Mouse (Mus musculus) intestine, embryonic 16.5 days (tissue): ENCODE measurements around the gene Txnip. TPM values are rescaled to one million over a fixed set of nuclear protein-coding genes. Genes with fewer than 3 reads are reported as not detected.
A peak's percentile ranks its signal among the peaks of the same experiment; 100 is the strongest.
"Not testable (repeated sequence)": the region's sequence is repeated elsewhere in the genome, so short reads cannot be mapped to it uniquely, and the experiment has no call there.

Experiments used
- ATAC-seq: fragments of 200-750 bp; cut with Nextera tagmentation; 2 replicates; pipeline ENCODE4 v1.8.0; 2017; ENCODE audit warnings: moderate TSS enrichment, moderate library complexity
- H3K27ac ChIP-seq: fragments of 300-500 bp; sonication (generic); 2 replicates; pipeline ENCODE4 v1.5.1; 2014; ENCODE audit warnings: mild to moderate bottlenecking, low read length
- H3K27me3 ChIP-seq: fragments of 300-500 bp; sonication (generic); replicated peaks from 2 replicates; pipeline ENCODE4 v1.6.1; 2014; ENCODE audit warnings: low read length, control low read depth, mixed read lengths; ENCODE audit not compliant: control insufficient read depth, insufficient read depth
- H3K36me3 ChIP-seq: fragments of 300-500 bp; sonication (generic); 2 replicates; pipeline ENCODE4 v1.6.1; 2014; ENCODE audit warnings: low read length, control low read depth; ENCODE audit not compliant: control insufficient read depth, insufficient read depth
- H3K4me1 ChIP-seq: fragments of 300-500 bp; sonication (generic); 2 replicates; pipeline ENCODE4 v1.6.1; 2014; ENCODE audit warnings: low read length, control low read depth, mixed read lengths; ENCODE audit not compliant: control insufficient read depth, insufficient read depth
- H3K4me2 ChIP-seq: fragments of 300-500 bp; sonication (generic); 2 replicates; pipeline ENCODE4 v1.6.1; 2014; ENCODE audit warnings: low read depth, low read length, control low read depth
- H3K4me3 ChIP-seq: fragments of 300-500 bp; sonication (generic); 2 replicates; pipeline ENCODE4 v1.5.1; 2014; ENCODE audit warnings: mild to moderate bottlenecking, low read length
- H3K9ac ChIP-seq: fragments of 300-500 bp; sonication (generic); 2 replicates; pipeline ENCODE4 v1.6.1; 2014; ENCODE audit warnings: low read depth, low read length
- H3K9me3 ChIP-seq: fragments of 300-500 bp; sonication (generic); 2 replicates; pipeline ENCODE4 v1.6.1; 2016; ENCODE audit warnings: low read length, control low read depth; ENCODE audit not compliant: control insufficient read depth
- WGBS: fragments of 180-500 bp; shearing (Covaris S2); extraction: QIAGEN DNeasy Blood & Tissue Kit; methylation state at CpG from one replicate; pipeline ENCODE4 v1.1.7; 2014; 5-methylcytosine and 5-hydroxymethylcytosine counted together
- polyA plus RNA-seq: library from polyadenylated mRNA; unstranded; fragments of >200 nt; fragmentation: Nextera tagmentation; extraction: Ambion mirVana; gene quantifications from 2 replicates; pipeline ENCODE4 v1.2.1, GENCODE M21; 2015

Txnip gene
- 146 and 152 TPM in 2 replicates for polyA plus RNA-seq

- Histone ChIP-seq H3K9ac (peak within 1 kb of the TSS; percentile 94), H3K4me3 (peak within 1 kb of the TSS; percentile 89), H3K9me3 (no peaks in the 10 kb centered on the region), H3K27me3 (no peaks in the 10 kb centered on the region), H3K4me2 (peak within 1 kb of the TSS; percentile 86), H3K36me3 (peaks cover 13% of the 10 kb centered on the region), H3K27ac (peak within 1 kb of the TSS; percentile 98), H3K4me1 (peaks cover 41% of the 10 kb centered on the region)
- WGBS = under 1% methylated on average over 26 of the region's 26 CpGs
- peak; percentile 95 for ATAC-seq
Measured at GRCm38 (mm10) chr3:96557694-96558093, at the start of gene Txnip. Txnip (plus strand) TSS chr3:96557957.

GRCm38 (mm10) chr3:96507966-96508365 lies 49.8 kb upstream of the Txnip start:
- not testable (repeated sequence) for H3K4me1 ChIP-seq, H3K27ac ChIP-seq, H3K4me2 ChIP-seq, H3K9me3 ChIP-seq, H3K4me3 ChIP-seq, ATAC-seq, H3K27me3 ChIP-seq, H3K36me3 ChIP-seq, H3K9ac ChIP-seq
- 91% methylated on average over 7 of the region's 9 CpGs for WGBS

- peak; percentile 70 for ATAC-seq
- H3K9me3 ChIP-seq = no peaks in the 10 kb centered on the region
Measured at GRCm38 (mm10) chr3:96520171-96520570, 37.6 kb upstream of the Txnip start.

GRCm38 (mm10) chr3:96522149-96522548 lies 35.6 kb upstream of the Txnip start:
- Histone ChIP-seq H3K27ac (no peak overlapping the region), H3K4me2 (no peak overlapping the region), H3K36me3 (no peaks in the 10 kb centered on the region), H3K4me3 (no peak overlapping the region), H3K9ac (no peak overlapping the region), H3K4me1 (peaks cover 4% of the 10 kb centered on the region), H3K9me3 (no peaks in the 10 kb centered on the region), H3K27me3 (peaks cover 17% of the 10 kb centered on the region)
- ATAC-seq = no peak
- 63% methylated on average over 4 of the region's 4 CpGs for WGBS

More at GRCm38 (mm10) chr3:96520171-96520570, 37.6 kb upstream of the Txnip start:
- no peaks in the 10 kb centered on the region for H3K36me3 ChIP-seq
- H3K4me3 ChIP-seq = no peak overlapping the region
- WGBS = 41% methylated on average over 5 of the region's 5 CpGs
- no peak overlapping the region for H3K27ac ChIP-seq
- H3K9ac ChIP-seq = no peak overlapping the region
- H3K4me1 ChIP-seq = no peaks in the 10 kb centered on the region
- H3K27me3 ChIP-seq = 0 out of 2 replicates have a peak, but pooled peaks cover 3% of the 10 kb centered on the region
- H3K4me2 ChIP-seq = no peak overlapping the region

- Histone ChIP-seq H3K9me3 (no peaks in the 10 kb centered on the region), H3K4me3 (no peak overlapping the region), H3K36me3 (no peaks in the 10 kb centered on the region), H3K27me3 (peaks cover 37% of the 10 kb centered on the region), H3K4me1 (peaks cover 8% of the 10 kb centered on the region), H3K9ac (no peak overlapping the region), H3K4me2 (no peak overlapping the region), H3K27ac (no peak overlapping the region)
- WGBS = 67% methylated on average over 12 of the region's 12 CpGs
- ATAC-seq = no peak
Measured at GRCm38 (mm10) chr3:96524028-96524810, 33.5 kb upstream of the Txnip start.

GRCm38 (mm10) chr3:96524914-96525313 lies 32.8 kb upstream of the Txnip start, which contains the start of gene Hfe2:
Hfe2 (plus strand) TSS chr3:96525172.
- WGBS = 69% methylated on average over 4 of the region's 4 CpGs
- Histone ChIP-seq H3K27ac (no peak within 1 kb of the TSS), H3K9ac (no peak within 1 kb of the TSS), H3K4me3 (no peak within 1 kb of the TSS), H3K4me1 (peaks cover 8% of the 10 kb centered on the region), H3K27me3 (peaks cover 38% of the 10 kb centered on the region), H3K4me2 (no peak within 1 kb of the TSS), H3K9me3 (no peaks in the 10 kb centered on the region), H3K36me3 (no peaks in the 10 kb centered on the region)
- ATAC-seq = no peak

- H3K27ac ChIP-seq = no peak overlapping the region
- H3K9me3 ChIP-seq = no peaks in the 10 kb centered on the region
- 68% methylated on average over 11 of the region's 11 CpGs for whole genome bisulfite sequencing
- H3K4me1 ChIP-seq = peaks cover 8% of the 10 kb centered on the region
- H3K36me3 ChIP-seq = no peaks in the 10 kb centered on the region
- no peak overlapping the region for H3K4me2 ChIP-seq
- H3K4me3 ChIP-seq = no peak overlapping the region
- ATAC-seq = no peak
- H3K27me3 ChIP-seq = peaks cover 38% of the 10 kb centered on the region
- no peak overlapping the region for H3K9ac ChIP-seq
Measured at GRCm38 (mm10) chr3:96526013-96526762, 31.6 kb upstream of the Txnip start.

GRCm38 (mm10) chr3:96526864-96527542 lies 30.8 kb upstream of the Txnip start:
- Histone ChIP-seq H3K9me3 (no peaks in the 10 kb centered on the region), H3K4me2 (peak overlapping the region; percentile 79), H3K27me3 (peaks cover 38% of the 10 kb centered on the region), H3K4me1 (peaks cover 8% of the 10 kb centered on the region), H3K27ac (no peak overlapping the region), H3K36me3 (no peaks in the 10 kb centered on the region), H3K9ac (peak overlapping the region; percentile 53), H3K4me3 (peak overlapping the region; percentile 47)
- ATAC-seq = no peak
- WGBS = 3% methylated on average over 44 of the region's 44 CpGs

- Histone ChIP-seq H3K36me3 (no peaks in the 10 kb centered on the region), H3K4me3 (no peak overlapping the region), H3K4me1 (peaks cover 8% of the 10 kb centered on the region), H3K9ac (no peak overlapping the region), H3K27ac (no peak overlapping the region), H3K9me3 (no peaks in the 10 kb centered on the region), H3K27me3 (peaks cover 38% of the 10 kb centered on the region), H3K4me2 (no peak overlapping the region)
- no peak for ATAC-seq
- 67% methylated on average over 9 of the region's 9 CpGs for WGBS
Measured at GRCm38 (mm10) chr3:96528506-96528905, 29.3 kb upstream of the Txnip start.
